Mouse (Mus musculus) small intestine, adult 2 months (tissue): ENCODE data around the gene Nfatc3. TPM values are rescaled to one million over a fixed set of nuclear protein-coding genes. Genes with fewer than 3 reads are reported as not detected.

ENCODE experiments used
- H3K27ac ChIP-seq: fragments of 200-500 bp; 2 replicates; pipeline ENCODE4 v1.5.1; 2012; ENCODE audit warnings: low read depth, low read length, control low read depth, inconsistent platforms; ENCODE audit not compliant: insufficient read depth
- H3K27me3 ChIP-seq: fragments of 200-500 bp; 2 replicates; pipeline ENCODE4 v1.6.1; 2012; ENCODE audit warnings: mild to moderate bottlenecking, moderate library complexity, low read length, inconsistent platforms; ENCODE audit not compliant: control insufficient read depth, insufficient read depth
- H3K36me3 ChIP-seq: fragments of 200-500 bp; 2 replicates; pipeline ENCODE4 v1.6.1; 2012; ENCODE audit warnings: mild to moderate bottlenecking, low read length, control low read depth, inconsistent platforms; ENCODE audit not compliant: control insufficient read depth, insufficient read depth
- H3K4me1 ChIP-seq: fragments of 200-500 bp; 2 replicates; pipeline ENCODE4 v1.6.1; 2012; ENCODE audit warnings: low read length, inconsistent platforms, mixed read lengths; ENCODE audit not compliant: control insufficient read depth, insufficient read depth, insufficient read length
- H3K4me3 ChIP-seq: fragments of 200-500 bp; 2 replicates; pipeline ENCODE4 v1.5.1; 2012; ENCODE audit warnings: low read depth, mild to moderate bottlenecking, control low read depth, inconsistent platforms, low read length, moderate library complexity
- CTCF ChIP-seq: fragments of 200-500 bp; IDR thresholded peaks from 2 replicates; pipeline ENCODE4 v1.5.1; 2012; ENCODE audit warnings: low read depth, mild to moderate bottlenecking, control low read depth, inconsistent platforms, low read length, moderate library complexity, mixed read lengths; ENCODE audit not compliant: insufficient replicate concordance, insufficient read length; ENCODE audit errors: extremely low read depth
- POLR2A ChIP-seq: fragments of 200-500 bp; IDR thresholded peaks from 2 replicates; pipeline ENCODE4 v1.6.1; 2012; ENCODE audit warnings: low read depth, mild to moderate bottlenecking, control low read depth, inconsistent platforms, low read length, moderate library complexity
- WGBS: fragments of 180-500 bp; shearing (Covaris S2); methylation state at CpG from one replicate; pipeline ENCODE4 v1.1.7; 2018; 5-methylcytosine and 5-hydroxymethylcytosine counted together
- polyA plus RNA-seq: library from polyadenylated mRNA; depleted of rRNA; stranded (reverse); fragments of >200 nt; gene quantifications from 2 replicates; pipeline ENCODE4 v1.2.3, GENCODE M21; 2012

Nfatc3 gene
- polyA plus RNA-seq, 1 experiment: 17.0 TPM

- no peak for TF ChIP-seq POLR2A
- no peak for TF ChIP-seq CTCF
- Histone ChIP-seq H3K4me1 (peaks cover 32% of the 10 kb centered on the region), H3K4me3 (no peak overlapping the region; the same call in 1 of the 2 replicates), H3K27ac (peak overlapping the region; percentile 93), H3K36me3 (0 out of 2 replicates have a peak, but pooled peaks cover 4% of the 10 kb centered on the region), H3K27me3 (no peaks in the 10 kb centered on the region)
- 33% methylated on average over 5 of the region's 5 CpGs for WGBS
These were observed 10.6 kb upstream of the Nfatc3 start for GRCm38 (mm10) chr8:106047854-106048630.

DNA sequence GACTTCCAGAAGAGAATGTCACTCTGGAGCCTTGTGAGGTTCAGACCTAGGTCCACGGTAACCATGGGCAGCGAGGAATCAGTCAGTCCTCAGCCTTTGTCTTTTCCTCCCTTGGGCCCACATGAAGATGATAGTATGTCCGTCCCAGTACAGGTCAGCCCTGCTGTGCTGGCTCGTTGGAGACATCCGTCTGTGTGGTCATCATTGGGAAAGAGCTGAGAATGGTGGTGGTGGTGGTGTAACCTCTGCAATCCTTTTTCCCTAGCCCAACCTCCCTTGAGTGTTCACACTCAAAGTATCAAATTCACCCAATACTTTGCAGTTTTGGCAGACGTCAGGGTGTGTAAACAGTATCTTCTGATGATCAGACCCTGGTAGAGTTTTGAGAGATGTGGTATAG is 8.8 kb upstream of the Nfatc3 start:
- Histone ChIP-seq H3K27ac (no peak overlapping the region), H3K4me1 (peaks cover 43% of the 10 kb centered on the region), H3K4me3 (no peak overlapping the region), H3K27me3 (no peaks in the 10 kb centered on the region), H3K36me3 (peaks cover 3% of the 10 kb centered on the region; the same call in 1 of the 2 replicates)
- no peak for TF ChIP-seq CTCF
- WGBS: 93% methylated on average over 6 of the region's 6 CpGs

DNA sequence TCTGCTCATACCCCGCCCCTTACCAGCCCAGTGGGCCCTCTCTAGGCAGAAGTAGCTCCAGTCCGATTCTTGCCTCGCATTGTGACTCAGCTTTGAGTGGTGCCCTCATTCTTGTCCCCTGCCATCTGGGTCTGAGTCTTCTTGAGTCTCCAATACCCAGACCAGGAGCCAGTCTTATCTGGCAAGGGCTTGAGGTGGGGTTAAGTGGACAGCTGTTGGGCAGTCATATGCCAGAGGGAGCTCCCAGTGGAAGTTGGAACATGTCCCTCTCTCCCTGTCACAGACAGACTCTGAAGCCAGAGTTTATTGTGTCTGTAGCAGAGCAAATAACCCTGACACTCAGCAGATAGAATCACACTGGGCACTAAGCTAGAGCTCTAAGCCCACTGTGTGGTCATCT is 7.6 kb upstream of the Nfatc3 start:
- no peak overlapping the region for H3K4me3 ChIP-seq
- WGBS: 82% methylated on average over 3 of the region's 3 CpGs
- H3K4me1 ChIP-seq: peaks cover 55% of the 10 kb centered on the region
- no peak overlapping the region for H3K27ac ChIP-seq
- TF ChIP-seq POLR2A (no peak), CTCF (no peak)
- H3K27me3 ChIP-seq: no peaks in the 10 kb centered on the region
- H3K36me3 ChIP-seq: no peaks in the 10 kb centered on the region; the same call in 1 of the 2 replicates

- Histone ChIP-seq H3K27me3 (no peaks in the 10 kb centered on the region), H3K4me1 (peaks cover 48% of the 10 kb centered on the region), H3K27ac (peak overlapping the region; percentile 97), H3K36me3 (no peaks in the 10 kb centered on the region; the same call in 1 of the 2 replicates), H3K4me3 (no peak overlapping the region)
- TF ChIP-seq POLR2A: no peak
- no peak for TF ChIP-seq CTCF
- WGBS: 45% methylated on average over 9 of the region's 9 CpGs
These were observed 6.0 kb upstream of the Nfatc3 start for GRCm38 (mm10) chr8:106052510-106053089.

DNA sequence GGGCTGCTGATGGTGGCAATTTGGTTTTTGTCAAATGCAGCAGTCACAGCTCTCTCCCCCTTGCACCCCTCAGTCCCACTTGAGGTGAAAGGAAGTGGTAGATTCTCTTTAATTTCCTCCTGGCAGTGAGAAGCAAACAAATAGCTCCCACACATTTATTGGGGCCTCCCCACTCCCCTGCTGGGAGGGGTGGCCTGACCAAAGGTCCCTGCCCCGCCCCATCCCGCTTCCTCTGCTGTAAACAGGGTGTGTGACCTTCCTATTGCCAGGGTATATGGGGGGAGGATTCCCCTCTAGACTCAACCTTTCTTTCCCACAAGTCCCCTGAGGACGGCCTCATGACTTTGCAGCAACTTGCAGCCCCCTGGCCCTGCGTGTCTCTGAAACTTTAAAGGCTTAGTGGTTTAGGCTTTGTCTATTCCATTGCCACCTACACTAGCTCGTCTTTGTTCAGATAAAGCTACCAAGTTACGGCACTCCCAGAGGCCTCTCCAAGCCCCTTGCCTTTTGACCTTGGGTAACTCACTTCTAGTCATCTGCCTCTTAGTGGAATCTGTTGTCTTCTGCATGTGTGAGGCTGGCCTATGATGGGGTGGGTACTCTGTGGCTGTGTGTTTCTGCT is 4.3 kb upstream of the Nfatc3 start:
- Histone ChIP-seq H3K4me1 (peaks cover 40% of the 10 kb centered on the region), H3K36me3 (no peaks in the 10 kb centered on the region; the same call in 1 of the 2 replicates), H3K4me3 (peak overlapping the region; percentile 29), H3K27ac (peak overlapping the region; percentile 97), H3K27me3 (no peaks in the 10 kb centered on the region)
- WGBS: 10% methylated on average over 6 of the region's 6 CpGs
- no peak for TF ChIP-seq POLR2A
- no peak; the same call in 1 of the 2 replicates for TF ChIP-seq CTCF

GRCm38 (mm10) chr8:106055038-106055437 is 3.6 kb upstream of the Nfatc3 start:
- TF ChIP-seq POLR2A (peak; percentile 19; the same call in 1 of the 2 replicates), CTCF (no peak)
- Histone ChIP-seq H3K36me3 (no peaks in the 10 kb centered on the region; the same call in 1 of the 2 replicates), H3K4me1 (peaks cover 40% of the 10 kb centered on the region), H3K4me3 (no peak overlapping the region), H3K27me3 (no peaks in the 10 kb centered on the region), H3K27ac (peak overlapping the region; percentile 97)
- WGBS: 13% methylated on average over 3 of the region's 3 CpGs
